Mouse (Mus musculus): Measurements from ENCODE around the gene Armh1. TPM values are rescaled to one million over a fixed set of nuclear protein-coding genes. Genes with fewer than 3 reads are reported as not detected.

The Armh1 gene
- 0.32 and 0.46 TPM in 2 replicates for polyA plus RNA-seq (2015; fragmentation: Nextera tagmentation; extraction: Ambion mirVana)

DNA sequence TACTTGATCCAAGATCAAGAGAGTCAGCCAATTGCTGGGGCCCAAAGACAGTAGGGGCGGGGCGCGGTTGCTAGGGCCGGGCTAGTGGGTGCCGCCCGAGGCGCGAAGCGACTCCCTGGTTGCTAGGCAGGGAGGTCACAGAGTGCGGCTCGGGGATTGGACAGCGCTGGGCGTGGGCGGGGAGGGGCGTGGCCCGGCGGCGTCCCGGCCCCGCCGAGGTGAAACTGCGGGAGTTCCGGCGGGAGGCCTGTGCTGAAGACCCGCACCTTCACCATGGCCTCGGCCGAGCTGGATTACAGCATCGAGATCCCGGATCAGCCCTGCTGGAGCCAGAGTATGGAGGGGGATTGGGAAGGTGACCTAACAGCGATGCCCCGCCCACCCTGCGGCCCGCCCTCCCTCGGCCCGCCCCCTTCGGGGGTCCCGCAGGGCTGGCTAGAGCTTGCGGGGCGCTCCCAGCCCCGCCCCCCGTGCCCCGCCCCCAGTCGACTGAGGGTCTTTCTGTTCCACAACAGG is at the start of gene Armh1, which contains the start of gene Tmem53:
Armh1 (minus strand) TSS at position 325 of the 516 bp plus-strand sequence.
Tmem53 (plus strand) TSS at position 151 of the 516 bp plus-strand sequence.
- H3K36me3 ChIP-seq: no peaks in the 10 kb centered on the region
- ATAC-seq (ENCODE audit: insufficient read depth, low FRiP score, low read depth): peak; percentile 99
- peak within 1 kb of the TSS; percentile 77 for H3K4me3 ChIP-seq (replicated peaks)
- H3K4me2 ChIP-seq: peak within 1 kb of the TSS; percentile 75
- H3K4me1 ChIP-seq: peaks cover 22% of the 10 kb centered on the region
- 0% methylated on average over 43 of the region's 43 CpGs for WGBS
- H3K9ac ChIP-seq: peak within 1 kb of the TSS; percentile 63
- no peaks in the 10 kb centered on the region for H3K27me3 ChIP-seq (replicated peaks)
- no peaks in the 10 kb centered on the region for H3K9me3 ChIP-seq
- peak within 1 kb of the TSS; percentile 90 for H3K27ac ChIP-seq

DNA sequence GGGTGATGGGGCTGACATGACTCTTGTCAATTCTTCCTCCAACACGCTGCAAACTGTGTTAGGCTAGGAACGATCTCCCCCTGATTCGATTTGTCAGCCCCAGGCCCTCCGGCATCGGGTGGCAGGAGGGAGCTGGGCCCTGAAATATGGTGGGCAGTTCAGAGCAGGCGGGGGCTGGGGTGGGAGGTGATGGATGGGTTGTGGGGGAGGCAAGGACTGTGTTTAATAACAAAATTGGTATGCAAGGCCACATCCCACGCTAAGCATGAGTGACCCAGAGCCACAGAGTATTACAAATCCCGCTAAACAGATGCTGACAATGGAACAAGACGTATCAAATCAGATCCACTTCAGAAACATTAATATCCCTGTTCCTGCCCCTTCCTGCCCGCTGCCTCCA is 48.0 kb upstream of the Armh1 start:
- Histone ChIP-seq H3K27me3 (replicated peaks) (peaks cover 30% of the 10 kb centered on the region), H3K9me3 (no peaks in the 10 kb centered on the region), H3K4me3 (replicated peaks) (no peak overlapping the region), H3K36me3 (no peaks in the 10 kb centered on the region), H3K4me1 (peaks cover 17% of the 10 kb centered on the region), H3K9ac (0 out of 2 replicates have a peak overlapping the region, but pooled peaks have one; percentile 2), H3K27ac (no peak overlapping the region), H3K4me2 (no peak overlapping the region)
- WGBS: 67% methylated on average over 10 of the region's 10 CpGs
- ATAC-seq (ENCODE audit: insufficient read depth, low FRiP score, low read depth): no peak

DNA sequence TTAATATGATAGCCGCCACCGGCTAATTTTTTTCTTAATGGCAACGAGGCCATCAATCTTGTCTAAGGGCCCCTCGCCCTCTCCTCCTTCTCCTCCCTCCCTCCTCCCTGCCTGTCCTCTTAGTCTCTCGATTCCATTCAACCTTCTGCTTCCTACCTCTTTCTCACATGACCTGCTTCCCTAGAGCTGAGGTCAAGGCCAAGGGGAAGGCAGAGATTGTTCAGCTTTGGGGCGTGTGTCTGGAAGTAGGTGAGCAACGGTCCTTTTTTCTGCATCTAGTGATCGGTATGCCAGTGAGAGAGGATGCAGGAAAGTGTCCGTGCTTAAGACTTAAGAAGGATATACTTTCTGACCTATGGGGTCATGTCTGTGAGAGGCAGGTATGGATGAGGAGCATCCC is 45.9 kb upstream of the Armh1 start:
- no peak overlapping the region for H3K4me2 ChIP-seq
- H3K9me3 ChIP-seq: no peaks in the 10 kb centered on the region
- no peak overlapping the region for H3K9ac ChIP-seq
- ATAC-seq (ENCODE audit: insufficient read depth, low FRiP score, low read depth): no peak
- peaks cover 9% of the 10 kb centered on the region for H3K27me3 ChIP-seq (replicated peaks)
- peaks cover 3% of the 10 kb centered on the region; the same call in 1 of the 2 replicates for H3K4me1 ChIP-seq
- no peak overlapping the region for H3K27ac ChIP-seq
- H3K36me3 ChIP-seq: no peaks in the 10 kb centered on the region
- 65% methylated on average over 9 of the region's 9 CpGs for WGBS
- H3K4me3 ChIP-seq (replicated peaks): no peak overlapping the region

DNA sequence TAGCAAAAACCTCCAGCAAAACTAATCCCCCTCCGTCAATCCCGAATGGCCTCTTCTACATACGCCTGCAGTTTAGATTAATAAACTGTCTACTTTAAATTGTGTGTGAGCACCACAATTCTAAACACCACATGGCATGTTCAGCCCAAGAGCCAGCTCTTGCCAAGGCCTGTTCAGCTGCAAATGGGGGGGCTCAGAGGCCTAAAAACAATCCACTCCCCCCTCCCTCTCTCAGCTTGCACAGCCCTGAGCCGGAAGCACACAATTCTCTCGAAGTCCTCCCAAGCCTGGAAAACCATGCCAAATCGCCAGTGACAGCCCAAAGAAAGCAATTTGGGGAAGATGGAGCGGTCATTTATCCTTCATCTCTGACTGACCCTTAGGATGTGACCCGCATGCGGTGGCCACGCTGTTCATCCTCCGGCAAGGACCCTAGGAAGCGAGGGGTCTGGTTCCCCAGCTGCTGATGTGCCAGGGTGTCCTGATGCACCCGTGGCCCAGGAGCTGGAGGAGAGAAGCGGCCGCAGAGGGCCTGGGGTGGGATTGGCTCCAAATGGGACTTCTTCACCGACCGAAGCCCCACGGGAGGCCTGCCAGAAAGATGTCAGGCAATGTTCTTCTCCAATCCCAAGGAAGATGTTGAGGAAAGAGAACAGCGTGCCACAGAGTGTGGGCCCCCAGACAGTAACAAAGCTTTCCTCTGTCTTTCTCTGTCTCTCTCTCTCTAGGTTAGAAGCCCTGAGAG is 45.1 kb upstream of the Armh1 start:
- Histone ChIP-seq H3K9ac (no peak overlapping the region), H3K9me3 (no peaks in the 10 kb centered on the region), H3K4me1 (peaks cover 3% of the 10 kb centered on the region; the same call in 1 of the 2 replicates), H3K27me3 (replicated peaks) (peaks cover 4% of the 10 kb centered on the region; the same call in 1 of the 2 replicates), H3K4me2 (no peak overlapping the region), H3K36me3 (no peaks in the 10 kb centered on the region), H3K27ac (no peak overlapping the region), H3K4me3 (replicated peaks) (no peak overlapping the region)
- ATAC-seq (ENCODE audit: insufficient read depth, low FRiP score, low read depth): no peak
- 66% methylated on average over 19 of the region's 19 CpGs for WGBS

DNA sequence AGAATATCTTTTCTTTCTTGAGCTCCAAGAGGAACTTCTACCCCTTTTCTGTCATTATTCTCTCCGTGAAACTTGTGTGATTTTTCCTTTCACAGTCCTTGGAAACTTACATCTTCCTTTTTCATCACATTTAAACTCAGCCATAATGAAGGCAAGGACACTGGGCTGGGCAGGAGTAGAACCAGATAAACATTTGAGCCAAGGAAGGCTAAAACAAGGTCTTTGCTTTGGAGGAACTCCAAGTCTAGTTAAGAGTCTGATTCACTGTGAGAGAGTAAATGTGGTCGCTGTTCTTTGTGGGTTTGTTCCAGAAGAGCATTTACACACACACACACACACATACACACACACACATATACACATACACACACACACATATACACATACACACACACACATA is 39.8 kb upstream of the Armh1 start:
- 80% methylated on average over 2 of the region's 2 CpGs for WGBS
- no peak overlapping the region for H3K27ac ChIP-seq
- no peak overlapping the region for H3K9ac ChIP-seq
- ATAC-seq (ENCODE audit: insufficient read depth, low FRiP score, low read depth): no peak
- no peaks in the 10 kb centered on the region for H3K9me3 ChIP-seq
- H3K4me2 ChIP-seq: no peak overlapping the region
- no peak overlapping the region for H3K4me3 ChIP-seq (replicated peaks)
- no peaks in the 10 kb centered on the region for H3K27me3 ChIP-seq (replicated peaks)
- H3K36me3 ChIP-seq: peaks cover 7% of the 10 kb centered on the region
- peaks cover 9% of the 10 kb centered on the region; the same call in 1 of the 2 replicates for H3K4me1 ChIP-seq

DNA sequence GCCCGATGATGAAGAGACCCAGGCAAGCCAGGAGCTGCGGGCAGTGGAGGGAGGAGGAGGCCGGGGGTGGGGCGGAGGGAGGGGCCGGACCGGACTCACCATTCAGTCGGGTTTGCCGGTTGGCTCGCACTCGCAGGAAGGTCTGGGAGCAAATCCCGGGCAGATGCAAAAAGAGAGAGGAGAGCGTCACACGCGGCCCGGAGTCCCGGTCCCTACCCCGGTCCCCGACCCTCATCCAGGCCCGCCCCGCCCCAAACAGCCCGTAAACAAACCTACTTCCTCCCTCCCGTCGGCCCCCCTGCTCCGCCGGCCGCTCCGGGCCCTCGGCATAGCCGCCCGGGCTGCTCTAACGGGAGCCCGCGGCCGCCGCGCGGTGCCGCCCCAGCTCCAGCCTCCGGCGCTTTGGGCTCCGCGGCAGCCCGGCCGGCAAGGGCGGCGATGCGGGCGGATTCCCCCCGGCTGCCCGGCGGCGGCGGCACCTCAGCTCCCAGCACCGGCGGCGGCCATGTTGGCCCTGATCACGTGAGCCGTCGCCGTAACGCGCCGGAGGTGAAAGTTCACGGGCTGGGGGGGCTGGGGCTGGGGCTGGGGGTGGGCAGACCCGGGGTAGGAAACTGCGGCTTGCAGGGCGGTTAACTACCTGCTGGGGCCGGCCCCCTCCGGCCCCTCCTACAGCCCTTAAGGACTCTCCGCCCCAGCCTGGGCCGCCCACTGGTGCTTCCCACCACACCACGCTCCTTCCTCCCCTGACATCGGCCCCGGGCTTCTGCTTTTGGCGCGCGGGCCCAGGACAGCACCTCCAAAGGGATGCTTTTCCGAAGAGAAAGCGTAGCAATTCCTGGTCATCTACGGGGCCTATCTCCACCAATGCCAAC is 37.2 kb upstream of the Armh1 start:
- under 1% methylated on average over 58 of the region's 80 CpGs for whole genome bisulfite sequencing
- H3K4me3 ChIP-seq (replicated peaks): peak overlapping the region; percentile 76
- H3K9ac ChIP-seq: peak overlapping the region; percentile 43
- no peaks in the 10 kb centered on the region for H3K9me3 ChIP-seq
- peak overlapping the region; percentile 78 for H3K4me2 ChIP-seq
- H3K27ac ChIP-seq: peak overlapping the region; percentile 96
- ATAC-seq (ENCODE audit: insufficient read depth, low FRiP score, low read depth): peak; percentile 93
- H3K27me3 ChIP-seq (replicated peaks): no peaks in the 10 kb centered on the region
- peaks cover 22% of the 10 kb centered on the region for H3K36me3 ChIP-seq
- H3K4me1 ChIP-seq: peaks cover 17% of the 10 kb centered on the region

DNA sequence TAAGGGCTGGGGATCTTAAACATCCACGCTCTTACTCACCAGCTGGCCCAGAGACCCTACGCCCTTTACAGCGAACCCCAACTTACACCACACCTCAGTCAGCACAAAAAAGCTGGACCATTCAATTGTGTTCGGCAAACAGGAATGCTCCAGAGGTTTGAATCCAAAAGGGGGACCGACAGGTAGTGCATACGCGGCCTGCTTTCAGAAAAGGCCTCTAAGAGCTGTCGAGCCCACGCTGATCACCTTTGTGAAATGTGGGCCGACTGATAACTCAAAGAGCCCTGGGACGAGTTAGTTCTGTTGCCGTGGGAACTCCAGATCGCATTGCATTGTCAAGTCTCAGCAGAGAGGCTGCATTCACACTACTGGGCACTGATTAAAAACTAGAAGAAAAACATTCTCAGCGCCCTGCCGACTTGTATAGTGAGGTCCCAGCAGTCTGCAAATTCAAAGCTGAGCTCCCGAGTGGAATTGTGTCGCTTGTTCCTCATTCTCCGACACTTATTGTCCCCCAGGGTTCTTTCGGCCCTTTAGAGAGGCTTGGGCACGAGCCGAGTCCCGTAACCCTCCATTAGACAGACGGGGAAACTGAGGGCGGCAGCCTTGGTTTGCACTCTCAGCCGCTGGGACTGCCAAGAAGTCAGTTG is 36.5 kb upstream of the Armh1 start:
- H3K27ac ChIP-seq: peak overlapping the region; percentile 96
- peak overlapping the region; percentile 43; the same call in 1 of the 2 replicates for H3K9ac ChIP-seq
- H3K9me3 ChIP-seq: no peaks in the 10 kb centered on the region
- peak overlapping the region; percentile 78 for H3K4me2 ChIP-seq
- 22% methylated on average over 25 of the region's 25 CpGs for WGBS
- H3K4me1 ChIP-seq: peaks cover 24% of the 10 kb centered on the region
- H3K27me3 ChIP-seq (replicated peaks): no peaks in the 10 kb centered on the region
- peaks cover 25% of the 10 kb centered on the region for H3K36me3 ChIP-seq
- ATAC-seq (ENCODE audit: insufficient read depth, low FRiP score, low read depth): no peak
- H3K4me3 ChIP-seq (replicated peaks): peak overlapping the region; percentile 76

DNA sequence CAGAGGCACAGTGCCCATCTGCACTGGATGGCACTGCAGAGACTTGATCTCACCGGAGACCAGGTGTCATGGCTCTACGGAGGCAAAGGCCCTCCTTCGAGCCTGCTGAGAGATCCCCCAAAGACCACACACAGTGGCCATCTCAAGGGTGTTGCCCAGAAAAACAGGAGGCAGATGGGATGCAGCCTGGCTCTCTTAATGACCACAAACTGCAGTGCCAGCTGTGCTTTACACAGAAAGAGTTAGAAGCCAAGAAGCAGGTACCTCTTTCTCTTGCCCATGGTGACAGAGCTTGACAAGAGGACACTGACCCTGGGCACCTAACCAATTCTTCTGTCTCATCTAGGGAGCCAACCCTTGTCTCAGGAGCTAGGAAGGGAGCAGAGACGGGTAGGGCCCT is 32.4 kb upstream of the Armh1 start:
- no peak for ATAC-seq (ENCODE audit: insufficient read depth, low FRiP score, low read depth)
- H3K27me3 ChIP-seq (replicated peaks): no peaks in the 10 kb centered on the region
- no peak overlapping the region for H3K27ac ChIP-seq
- no peak overlapping the region for H3K9ac ChIP-seq
- H3K4me3 ChIP-seq (replicated peaks): no peak overlapping the region
- peaks cover 24% of the 10 kb centered on the region for H3K4me1 ChIP-seq
- no peak overlapping the region for H3K4me2 ChIP-seq
- 47% methylated on average over 4 of the region's 4 CpGs for WGBS
- no peaks in the 10 kb centered on the region for H3K9me3 ChIP-seq
- peaks cover 25% of the 10 kb centered on the region for H3K36me3 ChIP-seq

DNA sequence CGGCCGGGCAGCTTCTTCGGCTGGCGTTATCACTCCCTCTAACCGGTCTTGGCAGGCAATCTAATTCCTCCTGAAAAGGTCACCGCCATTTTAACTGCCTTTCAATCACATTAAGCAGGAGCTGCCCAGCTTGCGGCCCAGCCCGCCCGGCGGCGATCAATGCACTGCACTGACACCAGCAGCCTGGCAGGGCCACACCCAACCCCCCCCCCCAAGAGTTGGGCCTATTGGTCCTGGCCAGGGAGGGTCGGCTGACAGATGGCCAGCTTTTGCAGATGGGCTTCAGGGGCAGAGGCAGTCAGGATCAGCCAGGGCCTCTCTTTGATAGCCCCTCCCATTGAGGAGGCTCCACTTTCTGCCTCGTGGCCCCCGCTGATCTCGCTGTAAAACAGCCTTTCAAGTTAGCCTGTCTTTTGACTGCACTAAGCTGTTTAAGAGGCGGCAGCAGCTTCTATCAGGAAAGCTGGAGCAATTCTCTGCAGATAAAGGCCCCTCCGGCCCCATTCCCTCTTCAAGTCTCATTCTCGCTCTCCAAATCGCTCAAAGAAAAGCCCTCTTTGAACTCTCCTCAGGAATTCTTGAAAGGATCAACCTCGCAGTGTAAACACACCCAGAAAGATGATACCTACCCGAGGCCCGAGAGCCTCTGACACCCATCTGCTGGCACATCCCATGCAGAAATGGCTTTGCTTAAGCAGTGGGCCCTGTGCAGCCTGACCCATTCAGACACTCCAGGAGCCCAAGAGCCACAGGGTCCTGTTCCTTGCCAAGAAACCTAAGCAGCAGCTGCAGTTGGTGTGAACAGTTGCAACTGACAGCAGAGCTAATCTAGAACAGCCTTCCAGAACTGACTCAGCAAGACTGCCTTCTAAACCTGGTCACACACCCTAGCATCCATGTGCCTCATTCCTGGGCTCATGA is 31.6 kb upstream of the Armh1 start:
- Histone ChIP-seq H3K36me3 (peaks cover 25% of the 10 kb centered on the region), H3K9ac (no peak overlapping the region), H3K4me1 (peaks cover 24% of the 10 kb centered on the region), H3K9me3 (no peaks in the 10 kb centered on the region), H3K27ac (no peak overlapping the region), H3K4me3 (replicated peaks) (no peak overlapping the region), H3K4me2 (no peak overlapping the region), H3K27me3 (replicated peaks) (no peaks in the 10 kb centered on the region)
- ATAC-seq (ENCODE audit: insufficient read depth, low FRiP score, low read depth): 0 out of 2 replicates have a peak, but pooled peaks have one; percentile 20
- WGBS: 29% methylated on average over 22 of the region's 22 CpGs

DNA sequence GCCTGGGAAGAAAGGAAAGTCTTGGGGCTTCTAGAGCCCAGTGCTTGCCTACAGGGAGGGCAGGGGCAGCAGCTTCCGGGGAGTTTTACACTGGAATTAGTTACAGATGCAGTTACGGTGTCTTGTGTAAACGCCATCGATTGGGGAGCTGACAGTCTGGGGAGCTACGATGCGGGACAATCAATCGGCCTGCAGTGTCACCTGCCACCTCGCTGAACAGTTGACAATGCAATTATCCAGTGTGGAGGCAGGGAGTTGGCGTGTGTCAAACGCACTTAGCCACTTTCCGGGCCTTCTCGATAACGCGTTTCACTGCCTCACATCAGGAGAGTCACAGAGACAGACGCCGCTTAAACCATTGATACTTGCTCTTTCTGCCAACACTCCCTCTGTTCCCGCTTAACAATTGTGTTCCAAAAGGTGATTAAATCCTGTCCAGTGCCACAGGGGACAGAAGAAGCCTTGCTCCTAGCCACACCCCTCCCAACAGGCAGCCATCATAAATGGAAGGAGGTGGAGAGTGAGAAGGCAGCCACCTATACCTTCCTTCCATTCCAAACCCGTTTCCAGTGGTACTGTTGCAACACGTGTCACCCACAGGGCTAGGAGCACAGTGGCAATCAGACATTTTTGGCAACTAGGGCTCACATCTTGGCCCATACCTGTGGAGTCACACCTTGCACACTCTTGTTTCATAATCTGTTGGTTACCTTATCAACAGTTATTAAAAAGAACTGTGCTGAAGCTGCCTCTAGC is 29.3 kb upstream of the Armh1 start:
- H3K4me2 ChIP-seq: no peak overlapping the region
- no peak overlapping the region for H3K27ac ChIP-seq
- H3K9ac ChIP-seq: no peak overlapping the region
- peaks cover 27% of the 10 kb centered on the region for H3K4me1 ChIP-seq
- WGBS: 58% methylated on average over 19 of the region's 19 CpGs
- ATAC-seq (ENCODE audit: insufficient read depth, low FRiP score, low read depth): no peak
- H3K4me3 ChIP-seq (replicated peaks): no peak overlapping the region
- peaks cover 24% of the 10 kb centered on the region for H3K36me3 ChIP-seq
- H3K9me3 ChIP-seq: no peaks in the 10 kb centered on the region
- H3K27me3 ChIP-seq (replicated peaks): no peaks in the 10 kb centered on the region
